Mouse (Mus musculus): ENCODE data around the gene Mbl1.

DNA sequence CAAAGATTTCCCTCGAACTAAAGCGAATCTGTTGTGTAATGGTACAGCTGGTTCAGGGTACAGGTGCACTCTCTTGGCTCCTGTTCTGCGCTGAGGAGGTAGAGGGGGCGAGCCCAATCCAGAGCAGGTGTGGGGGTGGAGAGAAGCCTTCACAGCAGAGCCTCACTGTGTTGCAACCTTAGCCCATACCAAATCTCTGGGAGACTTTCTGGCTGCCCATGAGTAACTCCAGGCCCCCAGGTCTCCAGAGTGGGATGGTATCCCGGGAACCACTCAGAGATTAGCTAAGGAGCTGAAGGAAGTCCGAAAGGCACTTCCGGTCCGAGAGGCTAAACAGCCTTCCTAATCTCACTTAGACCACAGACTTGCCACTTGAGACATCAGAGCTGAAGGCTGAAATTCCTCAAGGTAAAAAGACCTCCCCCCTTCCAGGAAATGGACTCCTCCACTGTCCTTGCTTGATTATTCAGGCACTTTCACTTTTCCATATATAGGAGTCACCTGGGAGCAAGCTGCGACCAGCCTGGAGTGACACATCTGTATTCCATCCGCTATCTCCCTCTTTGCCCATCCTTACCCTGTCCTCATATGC lies 46.3 kb upstream of the Mbl1 start, which contains the start of gene Mat1a:
- no peak for TF ChIP-seq POLR2A (IDR thresholded peaks at IDR 0.05; ENCODE audit: low read depth, low read length)
- TF ChIP-seq CTCF (conservative IDR thresholded peaks at IDR 0.05; ENCODE audit: insufficient read depth, insufficient read length, low read depth, low read length): no peak
